Mouse (Mus musculus) hindbrain, embryonic 12.5 days (tissue): ENCODE data around the gene Fam50b. TPM values are rescaled to one million over a fixed set of nuclear protein-coding genes. Genes with fewer than 3 reads are reported as not detected.

Source experiments
- ATAC-seq: fragments of 200-750 bp; cut with Nextera tagmentation; 2 replicates; pipeline ENCODE4 v1.8.0; 2017; ENCODE audit warnings: moderate TSS enrichment; ENCODE audit not compliant: low FRiP score
- H3K27ac ChIP-seq: fragments of 300-500 bp; sonication (generic); 2 replicates; pipeline ENCODE4 v1.5.1; 2016; ENCODE audit warnings: mild to moderate bottlenecking
- H3K27me3 ChIP-seq: fragments of 300-500 bp; sonication (generic); 2 replicates; pipeline ENCODE4 v1.6.1; 2016; ENCODE audit warnings: mild to moderate bottlenecking
- H3K36me3 ChIP-seq: fragments of 300-500 bp; sonication (generic); 2 replicates; pipeline ENCODE4 v1.6.1; 2016; ENCODE audit warnings: mild to moderate bottlenecking
- H3K4me1 ChIP-seq: fragments of 300-500 bp; sonication (generic); 2 replicates; pipeline ENCODE4 v1.6.1; 2016
- H3K4me2 ChIP-seq: fragments of 300-500 bp; sonication (generic); replicated peaks from 2 replicates; pipeline ENCODE4 v1.6.1; 2016; ENCODE audit warnings: mild to moderate bottlenecking
- H3K4me3 ChIP-seq: fragments of 300-500 bp; sonication (generic); 2 replicates; pipeline ENCODE4 v1.5.1; 2016; ENCODE audit warnings: mild to moderate bottlenecking
- H3K9ac ChIP-seq: fragments of 300-500 bp; sonication (generic); 2 replicates; pipeline ENCODE4 v1.6.1; 2016; ENCODE audit warnings: mild to moderate bottlenecking, moderate library complexity
- H3K9me3 ChIP-seq: fragments of 300-500 bp; sonication (generic); replicated peaks from 2 replicates; pipeline ENCODE4 v1.6.1; 2016; ENCODE audit warnings: mild to moderate bottlenecking
- WGBS: fragments of 180-500 bp; shearing (Covaris S2); methylation state at CpG from one replicate; pipeline ENCODE4 v1.1.7; 2016; 5-methylcytosine and 5-hydroxymethylcytosine counted together
- polyA plus RNA-seq: library from polyadenylated mRNA; unstranded; fragments of >200 nt; fragmentation: Nextera tagmentation; extraction: Ambion mirVana; gene quantifications from 2 replicates; pipeline ENCODE4 v1.2.1, GENCODE M21; 2016

Fam50b gene
- polyA plus RNA-seq, 1 experiment from 2014 or later = 0.17 TPM

- H3K27ac ChIP-seq = no peak overlapping the region
- WGBS = 80% methylated on average over 4 of the region's 4 CpGs
These were observed 47.0 kb downstream of the Fam50b start for GRCm38 (mm10) chr13:34781611-34782009.

DNA sequence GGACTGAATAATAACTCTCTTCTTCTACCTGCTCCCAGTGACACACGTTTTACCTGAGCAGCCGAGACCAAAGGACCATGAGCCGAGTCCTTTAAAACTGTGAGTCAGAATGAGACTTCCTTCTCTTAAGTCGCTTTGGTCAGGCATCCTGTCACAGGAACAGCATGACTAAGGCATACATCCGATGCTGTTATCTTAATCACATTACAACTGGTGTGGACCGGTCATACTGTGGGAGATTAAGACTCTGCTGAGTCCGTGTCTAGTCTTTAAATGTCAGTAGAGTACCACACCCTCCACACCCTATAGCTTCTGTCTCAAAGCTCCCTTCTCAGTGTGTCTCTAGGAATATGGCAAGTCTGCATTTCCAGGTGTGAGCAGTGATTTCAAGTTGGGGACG lies 50.2 kb downstream of the Fam50b start:
- WGBS = 89% methylated on average over 8 of the region's 8 CpGs
- Histone ChIP-seq H3K4me3 (no peak overlapping the region), H3K27me3 (no peaks in the 10 kb centered on the region), H3K4me2 (no peak overlapping the region), H3K9ac (no peak overlapping the region), H3K9me3 (no peaks in the 10 kb centered on the region), H3K36me3 (no peaks in the 10 kb centered on the region), H3K27ac (no peak overlapping the region), H3K4me1 (no peaks in the 10 kb centered on the region)
- ATAC-seq = no peak

More at GRCm38 (mm10) chr13:34781611-34782009, 47.0 kb downstream of the Fam50b start:
- ATAC-seq = no peak
- Histone ChIP-seq H3K4me2 (no peak overlapping the region), H3K4me3 (no peak overlapping the region), H3K9ac (no peak overlapping the region), H3K36me3 (no peaks in the 10 kb centered on the region), H3K9me3 (no peaks in the 10 kb centered on the region), H3K27me3 (no peaks in the 10 kb centered on the region), H3K4me1 (no peaks in the 10 kb centered on the region)

GRCm38 (mm10) chr13:34786634-34787033 lies 52.0 kb downstream of the Fam50b start:
- ATAC-seq = no peak
- H3K4me3 ChIP-seq = no peak overlapping the region
- H3K36me3 ChIP-seq = no peaks in the 10 kb centered on the region
- H3K27ac ChIP-seq = no peak overlapping the region
- H3K4me2 ChIP-seq = no peak overlapping the region
- H3K9me3 ChIP-seq = no peaks in the 10 kb centered on the region
- no peaks in the 10 kb centered on the region for H3K4me1 ChIP-seq
- WGBS = 89% methylated on average over 5 of the region's 5 CpGs
- H3K27me3 ChIP-seq = no peaks in the 10 kb centered on the region
- H3K9ac ChIP-seq = no peak overlapping the region

- WGBS = 56% methylated on average over 5 of the region's 5 CpGs
- Histone ChIP-seq H3K27me3 (no peaks in the 10 kb centered on the region), H3K4me3 (no peak overlapping the region), H3K4me1 (no peaks in the 10 kb centered on the region), H3K27ac (no peak overlapping the region), H3K4me2 (no peak overlapping the region), H3K36me3 (no peaks in the 10 kb centered on the region), H3K9me3 (no peaks in the 10 kb centered on the region), H3K9ac (no peak overlapping the region)
- no peak for ATAC-seq
These were observed 52.9 kb downstream of the Fam50b start for GRCm38 (mm10) chr13:34787546-34787945.

GRCm38 (mm10) chr13:34789176-34789818 lies 54.6 kb downstream of the Fam50b start:
- 87% methylated on average over 3 of the region's 3 CpGs for WGBS
- no peak overlapping the region for H3K4me2 ChIP-seq
- no peak overlapping the region for H3K27ac ChIP-seq
- H3K9me3 ChIP-seq = no peaks in the 10 kb centered on the region
- H3K27me3 ChIP-seq = no peaks in the 10 kb centered on the region
- no peak overlapping the region for H3K4me3 ChIP-seq
- no peaks in the 10 kb centered on the region for H3K4me1 ChIP-seq
- no peak for ATAC-seq
- no peak overlapping the region for H3K9ac ChIP-seq
- no peaks in the 10 kb centered on the region for H3K36me3 ChIP-seq

DNA sequence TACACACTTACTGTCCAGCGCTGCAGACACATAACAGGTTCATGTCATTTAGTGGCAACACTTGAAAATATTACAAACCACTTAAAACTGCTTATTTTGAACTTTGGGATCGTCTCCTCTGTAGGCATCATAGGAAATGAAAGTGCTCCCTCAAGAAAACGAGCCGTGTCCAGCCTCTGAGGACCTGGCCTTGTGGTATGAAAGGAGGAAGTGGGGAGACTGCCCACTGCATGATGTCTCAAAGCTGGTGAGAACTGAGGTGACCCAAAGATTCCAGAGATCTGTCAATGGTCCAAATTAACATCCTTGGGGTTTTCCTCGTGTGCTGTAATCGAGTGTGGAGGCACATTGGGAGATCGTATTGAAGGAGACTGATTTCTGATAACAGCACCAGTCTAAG lies 58.4 kb downstream of the Fam50b start:
- Histone ChIP-seq H3K4me1 (no peaks in the 10 kb centered on the region), H3K4me3 (no peak overlapping the region), H3K9ac (no peak overlapping the region), H3K4me2 (no peak overlapping the region), H3K27me3 (no peaks in the 10 kb centered on the region), H3K27ac (no peak overlapping the region), H3K36me3 (no peaks in the 10 kb centered on the region), H3K9me3 (no peaks in the 10 kb centered on the region)
- no peak for ATAC-seq
- 77% methylated on average over 7 of the region's 7 CpGs for WGBS

GRCm38 (mm10) chr13:34793816-34794215 lies 59.2 kb downstream of the Fam50b start:
- Histone ChIP-seq H3K4me1 (no peaks in the 10 kb centered on the region), H3K9ac (no peak overlapping the region), H3K27ac (no peak overlapping the region), H3K4me3 (no peak overlapping the region), H3K27me3 (no peaks in the 10 kb centered on the region), H3K9me3 (no peaks in the 10 kb centered on the region), H3K36me3 (no peaks in the 10 kb centered on the region), H3K4me2 (no peak overlapping the region)
- WGBS = 38% methylated on average over 2 of the region's 2 CpGs
- ATAC-seq = no peak

GRCm38 (mm10) chr13:34794426-34794825 lies 59.8 kb downstream of the Fam50b start:
- H3K4me1 ChIP-seq = no peaks in the 10 kb centered on the region
- H3K27me3 ChIP-seq = no peaks in the 10 kb centered on the region
- no peak overlapping the region for H3K27ac ChIP-seq
- no peak overlapping the region for H3K4me3 ChIP-seq
- no peaks in the 10 kb centered on the region for H3K36me3 ChIP-seq
- WGBS = 82% methylated on average over 2 of the region's 2 CpGs
- no peaks in the 10 kb centered on the region for H3K9me3 ChIP-seq
- no peak overlapping the region for H3K4me2 ChIP-seq
- no peak overlapping the region for H3K9ac ChIP-seq
- ATAC-seq = no peak

Other genes starting within 250 kb of the Fam50b start
- 7.9 and 10.6 TPM in 2 replicates for gene Pxdc1, start 81.4 kb upstream of the Fam50b start, polyA plus RNA-seq
- 94.8 and 98.1 TPM in 2 replicates for gene Prpf4b, start 140.5 kb downstream of the Fam50b start, polyA plus RNA-seq
- 1.5 and 1.7 TPM in 2 replicates for gene Fam217a, start 189.5 kb downstream of the Fam50b start, polyA plus RNA-seq
- not detected in 2 replicates for gene 4933417A18Rik, start 189.6 kb downstream of the Fam50b start, polyA plus RNA-seq
- gene Eci3, start 229.0 kb downstream of the Fam50b start, polyA plus RNA-seq = 0.87 and 1.2 TPM in 2 replicates